Mouse (Mus musculus) hindbrain, embryonic 16.5 days (tissue): Measurements from ENCODE around the gene Ubc. TPM values are rescaled to one million over a fixed set of nuclear protein-coding genes. Genes with fewer than 3 reads are reported as not detected.
A peak's percentile ranks its signal among the peaks of the same experiment; 100 is the strongest.
"Not testable (repeated sequence)": the region's sequence is repeated elsewhere in the genome, so short reads cannot be mapped to it uniquely, and the experiment has no call there.

Source experiments
- ATAC-seq: fragments of 200-750 bp; cut with Nextera tagmentation; 2 replicates; pipeline ENCODE4 v1.8.0; 2017; ENCODE audit warnings: moderate TSS enrichment, moderate library complexity
- H3K27ac ChIP-seq: fragments of 300-500 bp; sonication (generic); 2 replicates; pipeline ENCODE4 v1.5.1; 2014; ENCODE audit warnings: low read depth, mild to moderate bottlenecking, control low read depth, low read length, moderate library complexity
- H3K27me3 ChIP-seq: fragments of 300-500 bp; sonication (generic); replicated peaks from 2 replicates; pipeline ENCODE4 v1.6.1; 2014; ENCODE audit warnings: low read length; ENCODE audit not compliant: control insufficient read depth, insufficient read depth
- H3K36me3 ChIP-seq: fragments of 300-500 bp; sonication (generic); 2 replicates; pipeline ENCODE4 v1.6.1; 2014; ENCODE audit warnings: mild to moderate bottlenecking, low read length, moderate library complexity, mixed read lengths; ENCODE audit not compliant: control insufficient read depth, insufficient read depth
- H3K4me1 ChIP-seq: fragments of 300-500 bp; sonication (generic); 2 replicates; pipeline ENCODE4 v1.6.1; 2014; ENCODE audit warnings: low read depth, low read length; ENCODE audit not compliant: control insufficient read depth, insufficient read depth
- H3K4me2 ChIP-seq: fragments of 300-500 bp; sonication (generic); 2 replicates; pipeline ENCODE4 v1.6.1; 2014; ENCODE audit warnings: mild to moderate bottlenecking, low read length, control low read depth, moderate library complexity
- H3K4me3 ChIP-seq: fragments of 300-500 bp; sonication (generic); 2 replicates; pipeline ENCODE4 v1.5.1; 2014; ENCODE audit warnings: mild to moderate bottlenecking, low read length, control low read depth, moderate library complexity
- H3K9ac ChIP-seq: fragments of 300-500 bp; sonication (generic); 2 replicates; pipeline ENCODE4 v1.6.1; 2014; ENCODE audit warnings: low read depth, mild to moderate bottlenecking, control low read depth, low read length, moderate library complexity
- H3K9me3 ChIP-seq: fragments of 300-500 bp; sonication (generic); 2 replicates; pipeline ENCODE4 v1.6.1; 2014; ENCODE audit warnings: mild to moderate bottlenecking, low read length, moderate library complexity; ENCODE audit not compliant: control insufficient read depth
- WGBS: fragments of 180-500 bp; shearing (Covaris S2); extraction: QIAGEN DNeasy Blood & Tissue Kit; methylation state at CpG from one replicate; pipeline ENCODE4 v1.1.7; 2014; 5-methylcytosine and 5-hydroxymethylcytosine counted together
- polyA plus RNA-seq: library from polyadenylated mRNA; unstranded; fragments of >200 nt; fragmentation: Nextera tagmentation; extraction: Ambion mirVana; gene quantifications from 2 replicates; pipeline ENCODE4 v1.2.1, GENCODE M21; 2015

Ubc gene
- polyA plus RNA-seq, 1 experiment from 2014 or later: 1,508 TPM

- Histone ChIP-seq H3K9ac (no peak overlapping the region), H3K36me3 (peaks cover 49% of the 10 kb centered on the region)
Observed at GRCm38 (mm10) chr5:125413763-125414162, 23.8 kb upstream of the Ubc start.

DNA sequence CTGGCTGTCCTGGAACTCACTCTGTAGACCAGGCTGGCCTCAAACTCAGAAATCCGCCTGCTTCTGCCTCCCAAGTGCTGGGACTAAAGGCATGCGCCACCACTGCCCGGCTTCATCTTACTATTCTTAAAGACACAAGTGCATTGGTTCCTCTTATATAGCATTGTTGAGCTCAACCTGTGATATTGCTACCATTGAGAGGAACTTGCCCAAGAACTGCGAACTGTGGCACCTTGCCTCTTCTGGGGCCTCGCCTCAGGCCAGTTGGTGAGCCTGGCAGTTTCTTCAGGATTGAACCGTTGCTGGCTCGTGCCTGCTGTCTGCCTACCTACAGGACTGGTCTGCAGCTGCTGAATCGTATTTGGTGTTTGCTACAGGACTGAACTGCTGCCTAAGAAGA lies 22.5 kb upstream of the Ubc start:
- not testable (repeated sequence) for H3K27me3 ChIP-seq, H3K4me3 ChIP-seq, H3K9ac ChIP-seq, H3K4me2 ChIP-seq, H3K9me3 ChIP-seq, H3K27ac ChIP-seq, ATAC-seq, H3K4me1 ChIP-seq
- peaks cover 39% of the 10 kb centered on the region for H3K36me3 ChIP-seq
- 92% methylated on average over 8 of the region's 8 CpGs for WGBS

More at GRCm38 (mm10) chr5:125413763-125414162, 23.8 kb upstream of the Ubc start:
- H3K4me1 ChIP-seq: no peaks in the 10 kb centered on the region
- no peaks in the 10 kb centered on the region for H3K27me3 ChIP-seq
- no peak overlapping the region for H3K4me3 ChIP-seq
- H3K4me2 ChIP-seq: no peak overlapping the region
- 71% methylated on average over 4 of the region's 4 CpGs for WGBS
- no peaks in the 10 kb centered on the region for H3K9me3 ChIP-seq
- no peak overlapping the region for H3K27ac ChIP-seq
- ATAC-seq: no peak

- 54% methylated on average over 5 of the region's 5 CpGs for WGBS
Observed at GRCm38 (mm10) chr5:125411972-125412530, 22.0 kb upstream of the Ubc start.

DNA sequence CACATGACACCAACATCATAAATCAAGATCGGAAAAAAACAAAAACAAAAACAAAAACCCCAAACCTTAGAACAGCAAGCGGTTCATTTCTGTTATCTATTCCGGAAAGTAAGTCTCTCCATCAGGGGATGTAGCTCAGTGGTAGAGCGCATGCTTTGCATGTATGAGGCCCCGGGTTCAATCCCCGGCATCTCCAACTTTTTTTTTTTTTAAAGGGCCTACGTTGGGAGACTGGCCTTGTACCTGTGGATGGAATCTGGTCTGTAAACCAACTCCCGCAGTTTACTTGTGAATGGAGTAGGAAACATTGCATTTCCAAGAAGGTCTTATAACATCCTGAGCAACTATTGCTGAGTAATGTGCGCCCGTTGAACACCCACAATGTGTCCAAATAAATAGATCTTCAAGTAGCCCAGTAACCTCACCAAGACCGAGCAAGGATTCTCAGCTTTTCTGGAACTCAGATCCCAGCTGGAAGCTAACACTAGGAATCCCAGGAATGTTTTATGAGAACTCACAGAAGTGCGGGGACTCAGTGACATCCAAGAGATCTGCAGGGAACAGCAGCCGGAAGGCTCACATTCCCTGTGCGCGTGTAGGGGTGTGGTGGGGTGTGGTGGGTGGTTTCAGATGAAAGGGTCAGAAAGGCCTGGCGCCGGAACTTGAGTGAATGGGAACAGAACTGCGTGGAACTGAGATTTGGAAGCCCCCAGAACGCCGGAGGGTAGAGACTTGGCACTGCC lies 19.5 kb upstream of the Ubc start:
- Histone ChIP-seq H3K9me3 (no peaks in the 10 kb centered on the region), H3K27me3 (no peaks in the 10 kb centered on the region), H3K27ac (no peak overlapping the region; the same call in 1 of the 2 replicates), H3K4me2 (peak overlapping the region; percentile 42), H3K4me3 (peak overlapping the region; percentile 25), H3K36me3 (peaks cover 10% of the 10 kb centered on the region), H3K4me1 (peaks cover 10% of the 10 kb centered on the region), H3K9ac (no peak overlapping the region)
- ATAC-seq: peak; percentile 34; the same call in 1 of the 2 replicates
- 9% methylated on average over 20 of the region's 20 CpGs for WGBS

More at GRCm38 (mm10) chr5:125411972-125412530, 22.0 kb upstream of the Ubc start:
- Histone ChIP-seq H3K27me3 (no peaks in the 10 kb centered on the region), H3K4me3 (no peak overlapping the region), H3K4me1 (peaks cover 5% of the 10 kb centered on the region), H3K9me3 (no peaks in the 10 kb centered on the region), H3K27ac (no peak overlapping the region), H3K36me3 (peaks cover 34% of the 10 kb centered on the region), H3K9ac (no peak overlapping the region), H3K4me2 (no peak overlapping the region)
- no peak for ATAC-seq

- Histone ChIP-seq H3K4me1 (peaks cover 11% of the 10 kb centered on the region), H3K9ac (no peak overlapping the region), H3K4me3 (peak overlapping the region; percentile 25), H3K27me3 (no peaks in the 10 kb centered on the region), H3K4me2 (peak overlapping the region; percentile 34), H3K27ac (peak overlapping the region; percentile 12; the same call in 1 of the 2 replicates), H3K9me3 (no peaks in the 10 kb centered on the region), H3K36me3 (peaks cover 5% of the 10 kb centered on the region; the same call in 1 of the 2 replicates)
- ATAC-seq: peak; percentile 70
- under 1% methylated on average over 13 of the region's 13 CpGs for WGBS
Observed at GRCm38 (mm10) chr5:125408842-125409241, 18.8 kb upstream of the Ubc start.

- Histone ChIP-seq H3K4me2 (no peak overlapping the region), H3K4me1 (peaks cover 11% of the 10 kb centered on the region), H3K9ac (no peak overlapping the region), H3K27me3 (no peaks in the 10 kb centered on the region), H3K9me3 (no peaks in the 10 kb centered on the region), H3K36me3 (no peaks in the 10 kb centered on the region), H3K4me3 (no peak overlapping the region), H3K27ac (no peak overlapping the region)
- no peak for ATAC-seq
- WGBS: 73% methylated on average over 14 of the region's 14 CpGs
Observed at GRCm38 (mm10) chr5:125407910-125408575, 18.0 kb upstream of the Ubc start.

DNA sequence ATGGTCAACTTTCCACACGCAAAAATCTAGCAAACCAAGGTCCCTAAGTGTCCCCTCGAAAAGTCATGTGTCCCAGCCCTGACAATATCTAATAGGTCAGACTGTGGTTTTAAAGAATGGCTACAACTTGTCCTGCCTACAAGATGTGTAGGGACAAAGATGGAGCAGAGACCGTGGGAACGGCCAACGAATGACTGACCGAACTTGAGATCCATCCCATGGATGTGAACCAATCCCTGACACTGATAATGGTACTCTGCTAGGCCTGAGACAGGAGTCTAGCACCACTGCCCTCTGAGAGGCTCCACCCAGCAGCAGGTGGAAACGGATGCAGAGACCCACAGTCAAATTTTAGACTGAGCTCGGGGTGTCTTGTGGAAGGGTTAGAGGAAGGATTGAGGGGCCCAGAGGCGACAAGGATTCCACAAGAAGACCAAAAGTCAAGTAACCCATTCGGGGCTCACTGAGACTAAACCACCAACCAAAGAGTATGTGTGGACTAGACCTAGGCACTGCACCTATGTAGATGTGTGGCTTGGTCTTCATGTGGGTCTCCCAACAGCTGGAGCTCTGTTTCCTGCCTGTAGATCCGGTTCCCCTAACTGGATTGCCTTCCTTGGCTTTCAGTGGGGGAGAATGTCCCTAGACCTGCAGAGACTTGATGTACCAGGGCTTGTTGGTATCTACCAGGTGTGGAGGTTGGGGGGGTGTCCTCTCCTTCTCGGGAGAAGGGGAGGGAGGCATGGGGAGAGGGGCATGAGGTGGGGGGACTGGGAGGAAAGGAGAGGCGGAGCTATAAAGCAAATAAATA lies 17.2 kb upstream of the Ubc start:
- Histone ChIP-seq H3K4me2 (peak overlapping the region; percentile 82), H3K9me3 (no peaks in the 10 kb centered on the region), H3K4me3 (peak overlapping the region; percentile 45), H3K9ac (peak overlapping the region; percentile 73), H3K27me3 (no peaks in the 10 kb centered on the region), H3K36me3 (no peaks in the 10 kb centered on the region), H3K27ac (peak overlapping the region; percentile 91), H3K4me1 (peaks cover 11% of the 10 kb centered on the region)
- 59% methylated on average over 13 of the region's 13 CpGs for WGBS
- ATAC-seq: no peak

- Histone ChIP-seq H3K4me3 (peak overlapping the region; percentile 45), H3K27ac (peak overlapping the region; percentile 91), H3K9me3 (no peaks in the 10 kb centered on the region), H3K9ac (peak overlapping the region; percentile 73), H3K4me1 (peaks cover 11% of the 10 kb centered on the region), H3K36me3 (no peaks in the 10 kb centered on the region), H3K4me2 (peak overlapping the region; percentile 82), H3K27me3 (no peaks in the 10 kb centered on the region)
- peak; percentile 40 for ATAC-seq
- 1% methylated on average over 20 of the region's 20 CpGs for WGBS
Observed at GRCm38 (mm10) chr5:125406322-125407016, 16.5 kb upstream of the Ubc start.
